Mouse (Mus musculus) MEL (cell line): Measurements from ENCODE around the gene Tspoap1. TPM values are rescaled to one million over a fixed set of nuclear protein-coding genes. Genes with fewer than 3 reads are reported as not detected.
A peak's percentile ranks its signal among the peaks of the same experiment; 100 is the strongest.

Experiments
- DNase-seq: peaks from one replicate; pipeline ENCODE4 v3.0.0; 2011; ENCODE audit warnings: low read depth, low spot score
- H3K27ac ChIP-seq: 2 replicates; pipeline ENCODE4 v1.5.1; 2012; ENCODE audit warnings: low read depth, mild to moderate bottlenecking, control low read depth, low read length, moderate library complexity; ENCODE audit not compliant: control insufficient read depth
- H3K27me3 ChIP-seq, 2 experiments: fragments of 150-350 bp in 1 of 2; sonication (generic) in 1 of 2; 2 replicates each; pipeline ENCODE4 v1.6.1; 2012; ENCODE audit warnings: low read length in 2 of 2, mild to moderate bottlenecking in 2 of 2, improper control_type of control experiment in 1 of 2, moderate library complexity in 1 of 2; ENCODE audit not compliant: insufficient read depth in 2 of 2, control insufficient read depth in 1 of 2
- H3K36me3 ChIP-seq, 2 experiments: 2 replicates each; pipeline ENCODE4 v1.6.1; 2012 to 2014; ENCODE audit warnings: low read length in 2 of 2, improper control_type of control experiment in 1 of 2, inconsistent platforms in 1 of 2, mild to moderate bottlenecking in 1 of 2; ENCODE audit not compliant: insufficient read depth in 2 of 2, control insufficient read depth in 1 of 2
- H3K4me1 ChIP-seq, 2 experiments: fragments of 150-350 bp in 1 of 2; sonication (generic) in 1 of 2; 2 replicates each; pipeline ENCODE4 v1.6.1; 2012; ENCODE audit warnings: low read length in 2 of 2, improper control_type of control experiment in 1 of 2, mild to moderate bottlenecking in 1 of 2; ENCODE audit not compliant: insufficient read depth in 2 of 2, control insufficient read depth in 1 of 2
- H3K4me3 ChIP-seq, 2 experiments: fragments of 150-350 bp in 1 of 2; sonication (generic) in 1 of 2; 2 replicates each; pipeline ENCODE4 v1.5.1; 2012; ENCODE audit warnings: low read depth in 2 of 2, low read length in 2 of 2, mild to moderate bottlenecking in 2 of 2, moderate library complexity in 2 of 2, control low read depth in 1 of 2, improper control_type of control experiment in 1 of 2; ENCODE audit not compliant: control insufficient read depth in 1 of 2, insufficient read depth in 1 of 2
- H3K79me2 ChIP-seq: 2 replicates; pipeline ENCODE4 v1.6.1; 2012; ENCODE audit warnings: mild to moderate bottlenecking, low read length, moderate library complexity; ENCODE audit not compliant: control insufficient read depth, poor library complexity, insufficient read depth
- H3K9ac ChIP-seq: 2 replicates; pipeline ENCODE4 v1.6.1; 2012; ENCODE audit warnings: low read depth, mild to moderate bottlenecking, control low read depth, low read length, moderate library complexity; ENCODE audit not compliant: control insufficient read depth, poor library complexity, severe bottlenecking
- H3K9me3 ChIP-seq: fragments of 150-350 bp; sonication (generic); replicated peaks from 2 replicates; pipeline ENCODE4 v1.6.1; 2012; ENCODE audit warnings: mild to moderate bottlenecking, low read length, improper control_type of control experiment, moderate library complexity; ENCODE audit not compliant: insufficient read depth
- GATA1 ChIP-seq: IDR thresholded peaks from 2 replicates; pipeline ENCODE4 v1.6.1; 2011; ENCODE audit warnings: low read depth, low read length, improper control_type of control experiment
- MAFK ChIP-seq: IDR thresholded peaks from 2 replicates; pipeline ENCODE4 v1.6.1; 2011; ENCODE audit warnings: low read depth, mild to moderate bottlenecking, low read length, improper control_type of control experiment, borderline replicate concordance
- MEF2A ChIP-seq: IDR thresholded peaks from 2 replicates; pipeline ENCODE4 v1.6.1; 2014; ENCODE audit warnings: low read depth, mild to moderate bottlenecking, inconsistent platforms, low read length, improper control_type of control experiment; ENCODE audit not compliant: poor library complexity, insufficient replicate concordance, severe bottlenecking; ENCODE audit errors: extremely low read depth
- MYB ChIP-seq: IDR thresholded peaks from 2 replicates; pipeline ENCODE4 v1.6.1; 2011; ENCODE audit warnings: mild to moderate bottlenecking, low read depth, low read length, improper control_type of control experiment
- MYC ChIP-seq: IDR thresholded peaks from 2 replicates; pipeline ENCODE4 v1.6.1; 2011; ENCODE audit warnings: low read depth, mild to moderate bottlenecking, low read length, improper control_type of control experiment, moderate library complexity
- POLR2A ChIP-seq, 2 experiments: IDR thresholded peaks; 2 replicates each; pipeline ENCODE4 v1.6.1; 2011 to 2012; ENCODE audit warnings: low read length in 2 of 2, mild to moderate bottlenecking in 2 of 2, control low read depth in 1 of 2, improper control_type of control experiment in 1 of 2, low read depth in 1 of 2, moderate library complexity in 1 of 2; ENCODE audit not compliant: control insufficient read depth in 1 of 2, insufficient read depth in 1 of 2, poor library complexity in 1 of 2
- RCOR1 ChIP-seq: IDR thresholded peaks from 2 replicates; pipeline ENCODE4 v1.6.1; 2012; ENCODE audit warnings: low read depth, mild to moderate bottlenecking, inconsistent platforms, low read length, improper control_type of control experiment
- SMC3 ChIP-seq: IDR thresholded peaks from 2 replicates; pipeline ENCODE4 v1.6.1; 2011; ENCODE audit warnings: low read depth, low read length, improper control_type of control experiment
- TCF12 ChIP-seq: IDR thresholded peaks from 2 replicates; pipeline ENCODE4 v1.6.1; 2014; ENCODE audit warnings: low read depth, mild to moderate bottlenecking, inconsistent platforms, low read length, improper control_type of control experiment, moderate library complexity
- ZNF384 ChIP-seq: IDR thresholded peaks from 2 replicates; pipeline ENCODE4 v1.6.1; 2012; ENCODE audit warnings: low read depth, mild to moderate bottlenecking, inconsistent platforms, low read length, improper control_type of control experiment
- polyA plus RNA-seq, 2 experiments: library from polyadenylated mRNA; stranded (reverse) in 1 of 2; unstranded in 1 of 2; fragments of >175 nt in 1 of 2; fragments of >200 nt in 1 of 2; gene quantifications; 2 replicates each; pipeline versions ENCODE4 v1.2.1 to v1.2.4; 2012; ENCODE audit warnings: low replicate concordance in 2 of 2, low read depth in 1 of 2; ENCODE audit not compliant: insufficient read length in 2 of 2, insufficient read depth in 1 of 2, missing spikeins in 1 of 2
- total RNA-seq: library from RNA; depleted of rRNA; stranded (reverse); fragments of 300-350 nt; gene quantifications from 2 replicates; pipeline ENCODE4 v1.2.3, GENCODE M21; 2012

Tspoap1 gene
- total and polyA plus RNA-seq, 3 experiments = 5.2 to 8.6 TPM; not detected in 1

GRCm38 (mm10) chr11:87737175-87737740 is 23.1 kb upstream of the Tspoap1 start, which contains the start of gene Supt4a (continued):
- TF ChIP-seq MAFK (no peak), MYC (0 out of 2 replicates have a peak, but pooled peaks have one; percentile 68), SMC3 (peak; percentile 29; the same call in 1 of the 2 replicates)

GRCm38 (mm10) chr11:87743691-87744090 is 16.6 kb upstream of the Tspoap1 start:
- Histone ChIP-seq H3K4me1 (peaks cover 0 to 7% of the 10 kb centered on the region in 2 experiments; a peak in 2 of 4 replicates), H3K27ac (no peak overlapping the region)

GRCm38 (mm10) chr11:87744964-87745363 is 15.4 kb upstream of the Tspoap1 start:
- no peak for DNase-seq
- Histone ChIP-seq H3K27me3 (no peaks in the 10 kb centered on the region), H3K79me2 (peaks cover 15% of the 10 kb centered on the region), H3K9me3 (no peaks in the 10 kb centered on the region), H3K4me1 (peaks cover 0 to 10% of the 10 kb centered on the region in 2 experiments; a peak in 2 of 4 replicates), H3K9ac (no peak overlapping the region), H3K27ac (no peak overlapping the region), H3K4me3 (no peak overlapping the region), H3K36me3 (peaks cover 10 to 13% of the 10 kb centered on the region in 2 experiments)
- TF ChIP-seq MYB (no peak), POLR2A (IDR thresholded peaks at IDR 0.05; ENCODE audit: control insufficient read depth in 1 of 2, insufficient read depth in 1 of 2, low read depth in 1 of 2, low read length in 2 of 2, poor library complexity in 1 of 2) (peak in 1 of 2 experiments; percentile 23; a peak in 1 of 4 replicates), TCF12 (no peak)

More at GRCm38 (mm10) chr11:87743691-87744090, 16.6 kb upstream of the Tspoap1 start:
- peaks cover 7% of the 10 kb centered on the region for H3K79me2 ChIP-seq
- no peak for TF ChIP-seq POLR2A (IDR thresholded peaks at IDR 0.05; ENCODE audit: control insufficient read depth in 1 of 2, insufficient read depth in 1 of 2, low read depth in 1 of 2, low read length in 2 of 2, poor library complexity in 1 of 2)
- no peak for DNase-seq
- H3K9me3 ChIP-seq = no peaks in the 10 kb centered on the region
- H3K4me3 ChIP-seq = no peak overlapping the region
- H3K9ac ChIP-seq = no peak overlapping the region
- no peaks in the 10 kb centered on the region for H3K27me3 ChIP-seq
- peaks cover 7 to 13% of the 10 kb centered on the region in 2 experiments for H3K36me3 ChIP-seq

GRCm38 (mm10) chr11:87745632-87746555 is 14.4 kb upstream of the Tspoap1 start:
- DNase-seq = no peak
- Histone ChIP-seq H3K27me3 (no peaks in the 10 kb centered on the region), H3K4me1 (peaks cover 0 to 19% of the 10 kb centered on the region in 2 experiments; a peak in 2 of 4 replicates), H3K4me3 (no peak overlapping the region), H3K79me2 (peaks cover 23% of the 10 kb centered on the region), H3K27ac (no peak overlapping the region), H3K9me3 (no peaks in the 10 kb centered on the region), H3K9ac (no peak overlapping the region), H3K36me3 (peaks cover 11 to 13% of the 10 kb centered on the region in 2 experiments)
- TF ChIP-seq RCOR1 (no peak), GATA1 (no peak), MEF2A (no peak), ZNF384 (no peak), POLR2A (IDR thresholded peaks at IDR 0.05; ENCODE audit: control insufficient read depth in 1 of 2, insufficient read depth in 1 of 2, low read depth in 1 of 2, low read length in 2 of 2, poor library complexity in 1 of 2) (0 out of 4 replicates have a peak, but pooled peaks of 1 of the 2 experiments have one; percentile 27)
